Mouse (Mus musculus) embryonic facial prominence, embryonic 11.5 days (tissue): ENCODE data around the gene Ccdc86. TPM values are rescaled to one million over a fixed set of nuclear protein-coding genes. Genes with fewer than 3 reads are reported as not detected.

ENCODE experiments used
- ATAC-seq: fragments of 200-750 bp; cut with Nextera tagmentation; replicated peaks from 2 replicates; pipeline ENCODE4 v1.8.0; 2017; ENCODE audit warnings: low read depth; ENCODE audit not compliant: insufficient number of reproducible peaks, low FRiP score, low TSS enrichment
- DNase-seq: peaks from one replicate; pipeline ENCODE4 v3.0.0-alpha.2; 2015; ENCODE audit warnings: low spot score
- H3K27ac ChIP-seq: fragments of 300-500 bp; sonication (generic); replicated peaks from 2 replicates; pipeline ENCODE4 v1.5.1; 2014; ENCODE audit warnings: mild to moderate bottlenecking, low read depth, low read length, control low read depth
- H3K27me3 ChIP-seq: fragments of 300-500 bp; sonication (generic); 2 replicates; pipeline ENCODE4 v1.6.1; 2014; ENCODE audit warnings: mild to moderate bottlenecking, low read length, moderate library complexity, mixed read lengths; ENCODE audit not compliant: control insufficient read depth, insufficient read depth
- H3K36me3 ChIP-seq: fragments of 300-500 bp; sonication (generic); replicated peaks from 2 replicates; pipeline ENCODE4 v1.6.1; 2014; ENCODE audit warnings: low read depth, mild to moderate bottlenecking, low read length, moderate library complexity, mixed read lengths; ENCODE audit not compliant: control insufficient read depth, insufficient read depth
- H3K4me1 ChIP-seq: fragments of 300-500 bp; sonication (generic); 2 replicates; pipeline ENCODE4 v1.6.1; 2014; ENCODE audit warnings: low read length, mixed read lengths; ENCODE audit not compliant: control insufficient read depth, insufficient read depth
- H3K4me2 ChIP-seq: fragments of 300-500 bp; sonication (generic); 2 replicates; pipeline ENCODE4 v1.6.1; 2014; ENCODE audit warnings: low read depth, mild to moderate bottlenecking, control low read depth, low read length, moderate library complexity
- H3K4me3 ChIP-seq: fragments of 300-500 bp; sonication (generic); 2 replicates; pipeline ENCODE4 v1.5.1; 2014; ENCODE audit warnings: low read depth, low read length, control low read depth
- H3K9ac ChIP-seq: fragments of 300-500 bp; sonication (generic); replicated peaks from 2 replicates; pipeline ENCODE4 v1.6.1; 2014; ENCODE audit warnings: mild to moderate bottlenecking, control low read depth, low read length
- H3K9me3 ChIP-seq: fragments of 300-500 bp; sonication (generic); replicated peaks from 2 replicates; pipeline ENCODE4 v1.6.1; 2016; ENCODE audit warnings: mild to moderate bottlenecking, low read length, inconsistent platforms, mixed read lengths; ENCODE audit not compliant: control insufficient read depth
- WGBS: fragments of 180-500 bp; shearing (Covaris S2); extraction: QIAGEN DNeasy Blood & Tissue Kit; methylation state at CpG from one replicate; pipeline ENCODE4 v1.1.7; 2014; 5-methylcytosine and 5-hydroxymethylcytosine counted together
- polyA plus RNA-seq: library from polyadenylated mRNA; unstranded; fragments of >200 nt; fragmentation: Nextera tagmentation; extraction: Ambion mirVana; gene quantifications from 2 replicates; pipeline ENCODE4 v1.2.1, GENCODE M21; 2014

Gene Ccdc86
- polyA plus RNA-seq, 1 experiment from 2014 or later = 25.1 TPM

DNA sequence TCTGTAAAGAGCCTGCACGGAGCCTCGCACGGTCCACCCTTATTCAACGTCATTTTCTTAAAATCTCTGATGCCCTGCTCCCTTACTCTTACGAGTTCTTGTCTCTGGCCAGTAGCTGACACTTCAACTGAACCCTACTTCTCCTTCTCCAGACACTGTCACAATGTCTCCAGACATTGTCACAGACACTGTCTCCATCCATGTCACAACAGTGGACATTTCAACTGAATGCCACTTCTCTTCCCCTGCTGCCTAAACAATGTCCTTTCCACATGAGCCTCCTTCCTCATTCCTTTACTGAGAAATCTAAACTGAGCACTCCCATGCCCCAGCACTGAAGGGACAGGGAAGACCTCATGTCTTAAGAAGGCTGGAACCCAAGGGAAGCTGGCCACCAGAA lies 1.8 kb downstream of the Ccdc86 start:
- H3K27ac ChIP-seq = no peak overlapping the region
- H3K4me3 ChIP-seq = peak overlapping the region; percentile 80
- no peak for DNase-seq
- no peak for ATAC-seq
- peak overlapping the region; percentile 97 for H3K4me2 ChIP-seq
- no peaks in the 10 kb centered on the region for H3K9me3 ChIP-seq
- no peaks in the 10 kb centered on the region for H3K27me3 ChIP-seq
- WGBS = 80% methylated on average over 5 of the region's 5 CpGs
- no peaks in the 10 kb centered on the region; the same call in 1 of the 2 replicates for H3K4me1 ChIP-seq
- H3K36me3 ChIP-seq = peaks cover 12% of the 10 kb centered on the region; the same call in 1 of the 2 replicates
- H3K9ac ChIP-seq = no peak overlapping the region; the same call in 1 of the 2 replicates

- 79% methylated on average over 3 of the region's 3 CpGs for WGBS
- Histone ChIP-seq H3K9me3 (no peaks in the 10 kb centered on the region), H3K4me2 (no peak overlapping the region), H3K27me3 (no peaks in the 10 kb centered on the region), H3K9ac (no peak overlapping the region), H3K27ac (no peak overlapping the region), H3K4me1 (no peaks in the 10 kb centered on the region; the same call in 1 of the 2 replicates), H3K36me3 (peaks cover 12% of the 10 kb centered on the region; the same call in 1 of the 2 replicates), H3K4me3 (no peak overlapping the region)
- DNase-seq = no peak
- no peak for ATAC-seq
Measured at GRCm38 (mm10) chr19:10946506-10946905, 2.6 kb downstream of the Ccdc86 start.

- 84% methylated on average over 3 of the region's 3 CpGs for WGBS
- peaks cover 12% of the 10 kb centered on the region; the same call in 1 of the 2 replicates for H3K36me3 ChIP-seq
- H3K27ac ChIP-seq = no peak overlapping the region
- no peaks in the 10 kb centered on the region; the same call in none of the 2 replicates for H3K4me1 ChIP-seq
- no peak overlapping the region for H3K4me3 ChIP-seq
- ATAC-seq (no peak), DNase-seq (no peak)
- no peak overlapping the region for H3K9ac ChIP-seq
- H3K4me2 ChIP-seq = no peak overlapping the region
- H3K27me3 ChIP-seq = no peaks in the 10 kb centered on the region
- H3K9me3 ChIP-seq = no peaks in the 10 kb centered on the region
Measured at GRCm38 (mm10) chr19:10943955-10944354, 5.1 kb downstream of the Ccdc86 start.

GRCm38 (mm10) chr19:10940801-10941457 lies 8.1 kb downstream of the Ccdc86 start:
- ATAC-seq = peak; percentile 68

GRCm38 (mm10) chr19:10940097-10940800 lies 8.8 kb downstream of the Ccdc86 start:
- DNase-seq = peak; percentile 91
- no peaks in the 10 kb centered on the region for H3K27me3 ChIP-seq
- peak overlapping the region; percentile 76 for H3K9ac ChIP-seq
- peak overlapping the region; percentile 33 for H3K4me3 ChIP-seq
- H3K4me2 ChIP-seq = peak overlapping the region; percentile 73
- H3K27ac ChIP-seq = no peak overlapping the region
- no peaks in the 10 kb centered on the region; the same call in 1 of the 2 replicates for H3K4me1 ChIP-seq
- H3K9me3 ChIP-seq = no peaks in the 10 kb centered on the region
- peaks cover 12% of the 10 kb centered on the region; the same call in 1 of the 2 replicates for H3K36me3 ChIP-seq
- WGBS = 16% methylated on average over 37 of the region's 37 CpGs
- ATAC-seq = peak; percentile 89

More at GRCm38 (mm10) chr19:10940801-10941457, 8.1 kb downstream of the Ccdc86 start:
- WGBS = 2% methylated on average over 40 of the region's 40 CpGs
- peak; percentile 60 for DNase-seq
- H3K27ac ChIP-seq = no peak overlapping the region
- no peaks in the 10 kb centered on the region for H3K9me3 ChIP-seq
- H3K4me1 ChIP-seq = no peaks in the 10 kb centered on the region; the same call in 1 of the 2 replicates
- peak overlapping the region; percentile 73 for H3K4me2 ChIP-seq
- peak overlapping the region; percentile 33 for H3K4me3 ChIP-seq
- H3K27me3 ChIP-seq = no peaks in the 10 kb centered on the region
- H3K9ac ChIP-seq = peak overlapping the region; percentile 76
- H3K36me3 ChIP-seq = peaks cover 12% of the 10 kb centered on the region; the same call in 1 of the 2 replicates

GRCm38 (mm10) chr19:10938771-10939170 lies 10.3 kb downstream of the Ccdc86 start:
- H3K9me3 ChIP-seq = no peaks in the 10 kb centered on the region
- H3K4me3 ChIP-seq = no peak overlapping the region
- H3K36me3 ChIP-seq = 0 out of 2 replicates have a peak, but pooled peaks cover under 1% of the 10 kb centered on the region
- H3K9ac ChIP-seq = no peak overlapping the region
- H3K4me2 ChIP-seq = no peak overlapping the region
- WGBS = 56% methylated on average over 3 of the region's 3 CpGs
- no peak overlapping the region for H3K27ac ChIP-seq
- H3K4me1 ChIP-seq = no peaks in the 10 kb centered on the region; the same call in 1 of the 2 replicates
- no peaks in the 10 kb centered on the region for H3K27me3 ChIP-seq
- ATAC-seq (no peak), DNase-seq (no peak)

DNA sequence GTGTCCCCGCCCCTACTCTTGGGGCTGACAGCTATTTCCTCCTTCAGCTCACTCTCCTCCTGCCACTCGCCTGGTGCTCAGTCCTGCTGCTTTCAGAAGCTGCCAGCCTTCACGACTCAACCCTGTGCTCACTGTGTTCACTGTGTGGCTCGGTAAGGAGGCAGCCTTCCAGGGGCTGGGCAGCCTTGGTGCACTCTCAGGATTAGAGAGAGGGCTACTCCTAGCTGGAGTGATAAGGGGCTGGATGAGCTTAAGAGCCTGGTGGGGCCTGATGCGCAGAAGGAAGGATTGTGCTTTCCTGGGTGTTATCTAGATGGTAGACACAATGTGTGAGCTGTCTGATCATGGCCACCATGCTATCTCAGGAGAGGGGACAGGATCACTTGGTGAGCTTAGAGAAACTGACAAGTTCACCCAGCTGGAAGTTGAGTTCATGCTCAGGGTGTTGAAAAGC lies 11.9 kb downstream of the Ccdc86 start, which contains the start of gene Ptgdr2:
Ptgdr2 (plus strand) TSS at position 51 of the 454 bp plus-strand sequence.
- ATAC-seq (no peak), DNase-seq (no peak)
- Histone ChIP-seq H3K9me3 (no peaks in the 10 kb centered on the region), H3K36me3 (no peaks in the 10 kb centered on the region), H3K9ac (no peak within 1 kb of the TSS), H3K4me3 (no peak within 1 kb of the TSS), H3K27ac (no peak within 1 kb of the TSS), H3K4me2 (no peak within 1 kb of the TSS), H3K27me3 (no peaks in the 10 kb centered on the region), H3K4me1 (no peaks in the 10 kb centered on the region; the same call in 1 of the 2 replicates)
- 54% methylated on average over 5 of the region's 5 CpGs for WGBS
